Mouse (Mus musculus) urinary bladder, postnatal 10 days (tissue): ENCODE data around the gene Klhdc3.

ENCODE experiments used
- DNase-seq: peaks from one replicate; pipeline ENCODE4 v3.0.0; 2022; ENCODE audit warnings: low spot score

The Klhdc3 gene

DNA sequence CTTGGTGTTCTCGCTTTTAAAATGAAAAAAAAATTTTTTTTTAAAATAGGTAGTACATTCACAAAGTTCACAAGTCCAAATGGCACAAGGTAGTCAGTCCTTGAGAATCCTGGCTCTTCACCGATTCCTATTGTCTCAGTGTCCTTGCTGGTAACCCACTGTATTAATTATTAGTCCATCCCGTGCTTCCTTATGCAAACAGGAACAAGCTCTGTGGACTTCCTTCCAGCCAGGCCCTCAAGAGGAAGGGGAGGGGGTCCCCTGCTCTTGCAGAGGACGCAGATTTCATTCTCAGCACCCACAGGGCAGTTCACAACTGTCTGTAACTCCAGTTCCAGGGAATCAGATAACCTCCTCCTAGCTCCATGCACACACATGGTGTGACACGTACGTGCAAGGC, 24.7 kb downstream of the Klhdc3 start:
- no peak for DNase-seq

GRCm38 (mm10) chr17:46651755-46652547, 28.8 kb downstream of the Klhdc3 start:
- DNase-seq: no peak

GRCm38 (mm10) chr17:46651292-46651691, 29.4 kb downstream of the Klhdc3 start:
- no peak for DNase-seq

GRCm38 (mm10) chr17:46650232-46651031, 30.3 kb downstream of the Klhdc3 start, which contains the start of gene Cul7:
TSS of gene Cul7 (plus strand) at chr17:46650337.
- DNase-seq: peak; percentile 73

DNA sequence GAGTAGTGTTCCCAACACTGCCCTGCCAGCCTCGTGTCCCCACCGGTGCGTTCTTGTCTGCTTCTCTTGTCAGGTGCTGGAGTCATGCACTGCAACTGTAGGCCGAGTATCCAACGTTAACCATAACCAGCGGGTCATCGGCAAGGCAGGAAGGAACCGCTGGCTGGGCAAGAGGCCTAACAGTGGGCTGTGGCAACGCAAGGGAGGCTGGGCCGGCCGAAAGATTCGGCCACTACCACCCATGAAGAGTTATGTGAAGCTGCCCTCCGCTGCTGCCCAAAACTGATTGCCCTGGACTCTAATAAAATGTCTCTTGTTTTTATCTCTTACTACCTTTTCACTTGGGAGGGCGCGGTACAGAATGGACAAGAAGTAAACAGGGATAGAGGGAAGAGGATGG, 30.9 kb downstream of the Klhdc3 start:
- DNase-seq: no peak

DNA sequence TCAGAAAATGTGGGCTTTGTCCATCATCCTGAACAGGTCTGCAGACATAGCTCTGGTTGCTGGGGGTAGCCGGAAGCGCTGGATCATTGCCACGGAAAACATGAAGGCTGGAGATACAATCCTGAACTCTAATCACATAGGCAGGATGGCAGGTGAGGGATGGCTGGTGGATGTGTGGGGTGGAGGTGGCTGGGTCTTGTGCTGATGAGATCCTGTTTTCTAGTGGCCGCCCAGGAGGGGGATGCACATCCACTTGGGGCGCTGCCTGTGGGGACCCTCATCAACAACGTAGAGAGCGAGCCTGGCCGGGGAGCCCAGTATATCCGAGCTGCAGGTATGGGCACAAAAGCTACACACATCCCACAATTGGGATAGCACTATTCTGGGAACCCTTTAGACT, 32.3 kb downstream of the Klhdc3 start:
- no peak for DNase-seq

GRCm38 (mm10) chr17:46647279-46647678, 33.4 kb downstream of the Klhdc3 start:
- no peak for DNase-seq

- DNase-seq: no peak
These were observed 34.4 kb downstream of the Klhdc3 start for GRCm38 (mm10) chr17:46646322-46646662.

- peak; percentile 99 for DNase-seq
These were observed 35.0 kb downstream of the Klhdc3 start, which contains the start of the genes Klc4 and Mrpl2 for GRCm38 (mm10) chr17:46645561-46646321. TSS of gene Klc4 (minus strand) at chr17:46646022. TSS of gene Mrpl2 (plus strand) at chr17:46646229.

GRCm38 (mm10) chr17:46644916-46645475, 35.7 kb downstream of the Klhdc3 start:
- no peak for DNase-seq

DNA sequence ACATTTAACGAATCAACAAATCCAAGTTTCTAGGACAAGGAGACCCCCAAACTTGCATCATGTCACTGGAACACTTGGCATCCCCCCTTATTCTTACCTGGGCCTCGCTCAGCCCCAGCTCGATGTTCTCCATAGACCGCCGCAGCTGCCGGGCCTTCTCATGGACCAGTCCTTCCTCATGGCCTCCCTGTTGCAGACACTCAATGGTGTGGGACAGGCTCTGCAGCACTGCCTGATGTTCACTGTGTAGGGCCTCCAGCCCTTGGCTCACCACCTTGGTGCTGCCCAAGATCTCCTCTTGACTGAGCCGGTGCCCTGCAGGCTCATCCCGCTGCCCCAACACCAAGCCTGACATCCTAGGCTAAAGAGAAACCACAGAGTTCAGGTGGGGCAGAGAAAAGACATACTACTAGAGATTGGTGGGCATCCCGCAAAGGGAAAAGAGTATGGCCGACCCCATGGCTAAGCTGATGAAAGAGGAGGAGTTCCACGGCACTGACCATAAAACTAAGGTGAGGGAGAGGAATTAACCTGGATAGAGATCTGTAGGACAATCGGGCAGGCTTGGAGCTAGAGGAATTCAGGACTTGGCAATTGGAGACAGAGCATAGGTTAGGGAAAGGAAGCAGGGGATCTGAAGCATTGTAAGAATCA, 36.4 kb downstream of the Klhdc3 start:
- DNase-seq: no peak

GRCm38 (mm10) chr17:46642060-46642459, 38.7 kb downstream of the Klhdc3 start:
- no peak for DNase-seq

DNA sequence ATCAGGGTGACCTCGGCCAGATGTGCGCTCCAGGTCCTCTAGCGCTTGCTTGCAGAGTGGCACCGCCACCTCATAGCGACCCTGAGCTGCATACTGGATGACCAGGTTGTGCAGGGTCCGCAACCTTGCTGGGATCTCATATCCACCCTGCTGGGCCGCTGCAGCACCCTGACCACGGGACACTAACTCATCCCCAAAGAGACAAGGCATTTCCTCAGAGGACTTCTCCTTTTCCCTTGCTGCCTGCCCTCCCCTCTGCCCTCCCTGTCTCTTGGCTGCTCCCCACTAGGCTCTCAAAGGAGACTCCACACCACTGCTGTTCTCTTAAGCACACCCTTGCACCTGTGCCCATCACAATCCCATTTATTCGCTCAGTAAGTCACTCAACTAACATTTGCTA, 40.8 kb downstream of the Klhdc3 start:
- no peak for DNase-seq

GRCm38 (mm10) chr17:46636831-46637523, 43.7 kb downstream of the Klhdc3 start:
- DNase-seq: no peak

DNA sequence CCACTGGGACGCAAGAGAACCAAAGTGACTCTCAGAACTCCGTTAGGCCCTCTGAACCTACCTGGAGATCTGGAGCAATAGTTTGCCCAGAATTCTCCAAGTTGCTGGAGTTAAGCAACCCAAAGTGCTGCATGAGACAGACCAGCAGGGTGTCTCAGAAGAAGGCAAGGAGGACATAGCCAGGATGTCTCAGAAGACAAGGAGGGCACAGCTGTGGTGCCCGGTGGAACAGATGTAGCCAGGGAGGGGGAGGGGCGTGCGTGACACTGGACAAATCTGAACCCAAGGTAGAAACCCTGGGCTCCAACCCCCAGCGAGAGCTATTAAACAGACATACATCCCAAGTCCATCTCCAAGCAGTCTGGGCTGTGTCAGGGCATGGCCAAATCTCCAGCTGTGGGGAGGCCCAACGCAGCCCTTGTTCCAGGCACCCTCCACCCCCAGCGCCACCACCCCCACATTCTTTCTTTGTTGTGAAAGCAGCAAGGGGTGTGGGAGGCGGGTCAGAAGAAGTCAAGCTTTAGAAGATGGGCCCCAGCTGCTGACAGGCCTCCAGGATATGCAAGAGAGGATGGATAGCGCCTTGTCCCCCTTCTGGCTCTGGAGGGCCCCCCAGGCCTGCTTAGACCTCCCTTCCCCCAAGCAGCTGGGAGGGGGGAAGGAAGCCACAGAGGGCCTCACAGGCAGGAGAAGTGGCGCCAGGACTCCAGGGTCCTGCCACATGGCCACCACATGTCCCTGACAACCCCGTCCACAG, 50.9 kb downstream of the Klhdc3 start:
- DNase-seq: no peak

GRCm38 (mm10) chr17:46628791-46629684, 51.7 kb downstream of the Klhdc3 start, which contains the start of gene Ptk7:
TSS of gene Ptk7 (minus strand) at chr17:46629504.
- no peak for DNase-seq

DNA sequence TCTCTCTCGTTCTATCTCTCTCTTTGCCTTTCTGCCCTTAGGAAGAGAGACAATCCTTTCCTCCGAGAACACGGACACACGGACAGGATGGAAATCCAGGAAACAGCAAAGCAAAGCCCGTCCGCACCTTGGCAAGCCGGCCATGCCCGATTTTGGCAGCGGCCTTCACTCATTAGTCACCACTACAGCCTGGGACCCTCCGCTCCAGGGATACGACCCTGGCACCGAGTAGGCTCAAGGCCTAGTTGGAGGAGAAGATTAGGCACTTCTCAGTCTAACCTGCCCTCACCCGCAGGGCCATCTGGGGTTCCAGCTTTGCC, 52.3 kb downstream of the Klhdc3 start:
- DNase-seq: no peak

DNA sequence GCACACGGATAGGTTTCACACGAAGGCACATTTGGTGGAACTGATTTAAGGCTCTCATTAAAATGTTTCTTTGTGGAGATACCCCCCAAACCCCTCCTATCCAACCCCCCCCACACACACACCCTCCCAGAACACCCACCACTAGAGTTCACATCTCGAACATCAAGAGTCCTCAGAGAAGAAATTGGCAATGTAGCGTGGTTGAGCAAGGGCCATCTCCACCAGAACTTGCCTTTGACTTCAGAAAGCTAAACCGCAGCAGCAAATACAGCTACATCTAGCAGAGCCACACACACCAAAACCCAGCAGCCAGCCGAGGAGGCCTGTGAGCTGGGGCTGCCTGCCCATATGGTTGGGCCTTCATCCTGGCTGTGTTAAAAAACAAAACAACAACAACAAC, 53.3 kb downstream of the Klhdc3 start:
- no peak for DNase-seq

GRCm38 (mm10) chr17:46624598-46624997, 56.1 kb downstream of the Klhdc3 start:
- no peak for DNase-seq
